Mouse (Mus musculus): Measurements from ENCODE around the gene 4933430I17Rik.

DNA sequence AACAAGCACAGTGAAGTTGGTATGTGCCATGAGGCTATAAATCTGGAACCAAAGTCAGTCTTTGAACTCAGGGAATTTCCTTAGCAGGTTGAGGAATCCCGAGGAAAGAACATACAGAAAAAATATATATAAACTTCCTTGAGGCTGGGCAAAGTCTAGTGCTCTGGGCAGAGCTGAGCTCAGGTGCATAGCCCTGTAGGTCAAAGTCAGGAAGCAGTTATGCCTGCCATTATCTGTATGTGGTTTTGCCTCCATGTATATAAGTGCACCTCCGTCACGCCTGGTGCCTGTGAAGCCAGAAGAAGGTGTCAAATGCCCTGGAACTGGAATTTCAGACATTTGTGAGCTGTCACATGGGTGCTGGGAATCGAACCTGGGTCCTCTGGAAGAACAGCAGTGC is 24.4 kb upstream of the 4933430I17Rik start:
- TF ChIP-seq CTCF (IDR thresholded peaks at IDR 0.05; ENCODE audit: low read depth, low read length) (no peak), TAL1 (conservative IDR thresholded peaks at IDR 0.05; ENCODE audit: low read depth, low read length) (no peak)
